Mouse (Mus musculus): ENCODE measurements around the gene Tmem132d.
A peak's percentile ranks its signal among the peaks of the same experiment; 100 is the strongest.
"Not testable (repeated sequence)": the region's sequence is repeated elsewhere in the genome, so short reads cannot be mapped to it uniquely, and the experiment has no call there.

Gene Tmem132d

DNA sequence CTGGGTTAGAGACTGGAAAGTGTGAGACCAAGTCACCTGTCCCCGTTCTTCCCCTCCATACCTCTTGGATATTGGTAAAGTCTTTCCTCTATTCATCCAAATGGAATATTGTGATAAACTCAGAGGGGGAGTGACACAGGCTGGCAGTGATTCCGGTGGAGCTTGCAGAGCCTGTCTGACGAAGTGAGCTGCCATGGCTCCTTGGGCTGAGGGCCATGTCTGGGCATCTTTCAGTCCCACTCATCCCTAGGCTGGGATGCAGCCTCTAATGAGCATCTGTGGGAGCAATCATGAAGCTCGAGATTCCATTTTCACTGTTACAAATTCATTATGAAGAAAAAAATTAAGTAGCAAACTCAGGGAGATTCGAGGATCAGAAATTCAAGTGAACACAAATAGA, 332.5 kb downstream of the Tmem132d start:
- no peak for DNase-seq (ENCODE audit: low read depth, low spot score)

DNA sequence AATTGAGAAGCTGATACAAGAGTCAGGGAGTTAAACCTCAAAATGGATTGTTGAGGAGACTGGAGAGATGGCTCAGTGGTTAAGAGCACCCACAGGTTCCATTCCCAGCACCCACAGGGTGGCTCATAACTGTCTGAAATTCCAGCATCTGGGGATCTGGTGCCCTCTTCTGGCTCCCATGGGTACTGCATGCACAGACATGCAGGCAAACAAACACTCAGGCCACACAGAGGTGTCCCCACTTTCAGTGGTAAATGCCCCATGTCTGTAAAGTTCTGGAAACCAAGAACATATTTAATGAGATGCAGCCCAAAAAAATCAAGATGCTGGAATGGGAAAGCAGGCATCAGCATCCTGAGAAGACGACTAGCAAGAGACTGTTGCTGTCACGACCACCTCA, 333.4 kb downstream of the Tmem132d start:
- peak; percentile 28 for DNase-seq (ENCODE audit: low read depth, low spot score)

DNA sequence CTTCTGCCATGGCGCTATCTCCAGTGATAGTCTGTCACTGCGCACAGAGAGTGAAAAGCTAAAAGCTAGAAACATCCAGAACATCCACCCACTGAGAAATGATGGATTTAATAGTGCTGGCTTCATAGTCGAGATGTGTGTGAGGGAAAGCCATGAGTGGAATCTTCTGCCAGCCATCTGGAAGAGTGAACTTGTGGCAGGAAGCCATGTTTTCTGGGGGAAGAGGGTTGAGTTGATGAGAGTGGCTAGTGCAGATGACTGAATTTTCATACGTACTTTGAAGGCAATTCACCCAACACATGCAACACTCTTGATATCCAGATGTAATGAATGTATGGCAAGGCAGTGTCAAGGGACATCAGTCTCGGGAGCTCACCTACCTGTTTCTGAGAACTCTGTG, 342.3 kb downstream of the Tmem132d start:
- no peak for DNase-seq (ENCODE audit: low read depth, low spot score)

DNA sequence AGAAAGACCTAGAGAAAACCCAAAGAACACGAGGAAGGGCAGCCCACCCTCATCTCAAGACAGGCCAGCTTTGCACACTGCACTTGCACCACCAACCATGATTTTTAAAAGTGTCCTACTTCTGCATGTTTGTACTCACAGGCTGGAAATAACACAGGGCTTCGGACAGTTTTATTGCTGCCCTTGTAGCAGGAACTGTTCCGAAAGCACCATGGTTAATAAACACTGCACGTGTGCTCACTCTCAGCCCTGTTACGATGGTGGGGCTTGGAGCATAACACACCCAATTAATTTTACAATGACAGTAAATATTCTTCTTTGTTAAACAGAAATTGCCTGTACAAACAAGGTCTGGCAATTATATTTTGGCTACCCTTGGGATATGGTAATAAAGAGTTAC, 357.4 kb downstream of the Tmem132d start:
- DNase-seq (ENCODE audit: low read depth, low spot score) = no peak

DNA sequence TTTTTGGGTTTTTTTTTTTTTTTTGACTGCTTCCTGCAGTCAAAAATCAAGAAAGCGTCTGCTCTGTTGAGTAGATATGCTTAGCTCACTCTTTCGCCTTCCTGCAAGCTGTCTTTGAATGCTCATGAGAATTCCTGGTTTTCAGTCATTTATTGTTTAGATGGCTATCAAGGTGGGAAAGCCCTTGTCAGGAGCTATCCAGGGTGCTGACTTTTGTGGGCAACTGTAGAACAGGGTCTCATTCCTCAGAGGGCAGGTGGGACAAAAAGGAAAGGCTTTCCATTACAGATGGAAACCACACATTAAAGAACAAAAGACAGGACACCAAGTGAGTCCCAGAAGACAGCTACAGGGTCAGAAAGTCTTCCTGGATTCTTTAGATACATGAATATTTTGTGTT, 360.3 kb downstream of the Tmem132d start:
- DNase-seq (ENCODE audit: low read depth, low spot score) = peak; percentile 29

DNA sequence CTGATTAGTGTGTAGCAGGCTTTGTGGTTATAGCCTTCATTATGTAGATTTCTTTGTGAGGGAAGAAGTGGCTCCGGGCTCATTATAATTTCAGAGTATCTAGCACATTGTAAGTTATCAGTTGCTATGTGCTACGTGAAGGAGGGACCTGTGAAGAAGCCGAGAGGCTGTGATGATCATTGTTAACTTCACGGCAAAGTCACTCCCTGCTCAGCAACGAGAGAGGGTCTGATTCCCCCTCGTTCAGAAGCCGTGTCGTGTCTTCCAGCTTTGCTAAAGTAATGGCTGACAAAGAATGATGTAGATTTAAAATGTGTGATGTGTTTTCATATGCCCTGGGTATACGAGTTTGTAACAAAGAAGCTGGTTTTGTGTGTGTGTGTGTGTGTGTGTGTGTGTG, 391.1 kb downstream of the Tmem132d start:
- DNase-seq (ENCODE audit: low read depth, low spot score) = no peak

DNA sequence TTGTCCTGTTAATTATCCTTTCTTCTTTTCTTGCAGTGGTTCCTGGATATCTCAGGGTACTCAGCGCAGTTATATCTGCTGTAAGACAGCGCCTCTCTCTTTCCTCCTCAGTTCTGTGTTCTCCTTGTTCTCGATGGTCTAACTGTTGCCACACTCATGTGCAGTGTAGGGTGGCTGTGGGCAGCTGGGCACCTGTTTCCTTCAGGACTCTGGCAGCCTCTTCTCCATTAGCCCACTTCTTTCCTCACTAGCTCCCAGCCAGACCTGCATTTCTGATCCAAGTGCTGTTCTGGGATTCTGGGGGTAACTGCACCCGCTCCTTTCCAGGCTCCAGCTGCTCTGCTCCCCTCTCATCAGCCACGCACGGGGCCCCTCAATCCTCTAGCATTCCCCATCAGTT, 392.8 kb downstream of the Tmem132d start:
- DNase-seq (ENCODE audit: low read depth, low spot score) = no peak

DNA sequence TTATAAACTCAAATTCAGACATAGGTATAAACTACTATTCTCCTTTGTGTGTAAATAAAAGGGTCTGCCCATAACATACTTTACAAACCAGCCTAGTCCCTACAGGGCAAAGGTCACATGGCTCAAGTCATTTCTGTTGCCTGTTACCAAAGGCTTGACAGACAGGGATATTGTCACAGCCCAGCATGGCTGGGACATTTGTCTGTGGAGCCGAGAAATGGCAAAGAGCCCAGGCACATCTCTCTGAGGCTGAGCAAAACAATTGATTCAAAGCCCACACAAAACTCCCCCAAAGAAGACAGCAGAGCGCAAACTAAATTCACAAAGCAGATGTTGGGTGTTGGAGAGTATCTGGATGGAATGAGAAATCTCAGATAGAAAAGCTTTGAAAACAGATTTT, 405.8 kb downstream of the Tmem132d start:
- DNase-seq (ENCODE audit: low read depth, low spot score) = no peak

DNA sequence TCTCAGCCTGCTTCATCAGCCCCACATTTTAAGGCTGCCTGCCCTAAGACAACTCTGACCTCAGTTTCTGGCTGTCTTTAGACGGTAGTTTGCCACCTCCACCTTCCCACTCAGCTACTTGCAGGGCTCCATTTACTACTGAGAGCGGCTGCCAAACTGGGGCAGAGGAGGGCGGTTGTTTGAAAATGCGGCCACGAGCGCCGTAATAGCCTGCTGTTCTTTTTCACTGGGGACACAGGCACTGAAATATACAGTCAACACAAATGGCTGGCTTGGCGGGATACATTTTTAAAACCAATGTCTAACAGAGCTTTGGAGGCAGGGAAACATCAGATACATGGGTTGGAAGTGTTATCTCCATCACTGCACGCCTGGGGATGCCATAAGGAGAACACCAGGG, 428.2 kb downstream of the Tmem132d start:
- DNase-seq (ENCODE audit: low read depth, low spot score) = no peak

DNA sequence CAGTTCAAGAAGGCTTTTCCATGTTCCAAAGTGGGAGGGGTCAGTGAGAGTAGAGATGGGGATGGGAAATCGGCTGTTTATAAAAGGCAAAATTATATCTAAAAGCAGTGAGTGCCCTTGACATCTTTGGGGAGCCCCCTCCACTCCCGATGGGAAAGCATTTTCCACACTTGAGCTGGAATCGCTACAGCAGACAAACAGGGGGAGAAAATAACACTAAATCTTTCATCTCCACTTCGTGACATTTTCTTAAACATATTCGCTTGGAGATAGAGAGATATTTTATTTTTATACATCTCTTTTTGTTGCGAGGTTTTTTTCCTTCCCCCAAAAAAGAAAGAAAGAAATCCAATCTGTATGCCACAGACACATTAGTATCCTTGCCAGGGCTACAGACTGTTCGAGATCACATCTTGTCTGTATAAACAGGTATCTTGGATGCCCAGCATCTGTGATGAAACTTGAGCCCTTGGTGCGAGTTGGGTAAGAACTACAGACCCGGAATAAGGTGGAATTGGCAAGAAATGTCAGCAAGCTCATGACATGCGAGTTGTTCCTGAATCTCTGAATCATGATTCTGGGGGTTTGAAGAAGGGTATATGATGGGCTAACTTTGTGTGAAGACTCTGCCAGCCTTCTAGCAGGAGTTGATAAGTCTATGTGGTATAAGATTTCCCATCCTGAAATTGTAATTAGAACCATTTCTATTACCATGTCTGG, 436.2 kb downstream of the Tmem132d start:
- DNase-seq (ENCODE audit: low read depth, low spot score) = no peak

DNA sequence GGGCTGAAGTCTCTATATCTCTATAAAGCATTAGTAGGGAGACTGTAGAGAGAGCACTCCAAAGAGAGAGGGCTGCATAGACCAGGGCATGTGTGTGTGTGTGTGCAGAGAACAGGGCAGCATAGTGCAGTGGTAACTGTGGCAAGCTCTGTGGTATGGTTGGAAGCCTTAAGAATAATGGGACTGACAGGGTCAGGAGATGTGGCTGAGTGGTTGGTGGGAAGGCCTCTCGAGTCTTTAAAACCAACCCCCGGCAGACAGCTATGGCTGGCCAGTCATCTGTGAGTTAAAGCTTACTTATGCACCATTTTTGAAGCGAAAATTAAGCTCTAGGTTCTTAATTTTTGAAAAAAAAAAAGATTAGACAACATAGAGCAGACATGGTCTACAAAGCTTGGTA, 439.4 kb downstream of the Tmem132d start:
- DNase-seq (ENCODE audit: low read depth, low spot score) = no peak

DNA sequence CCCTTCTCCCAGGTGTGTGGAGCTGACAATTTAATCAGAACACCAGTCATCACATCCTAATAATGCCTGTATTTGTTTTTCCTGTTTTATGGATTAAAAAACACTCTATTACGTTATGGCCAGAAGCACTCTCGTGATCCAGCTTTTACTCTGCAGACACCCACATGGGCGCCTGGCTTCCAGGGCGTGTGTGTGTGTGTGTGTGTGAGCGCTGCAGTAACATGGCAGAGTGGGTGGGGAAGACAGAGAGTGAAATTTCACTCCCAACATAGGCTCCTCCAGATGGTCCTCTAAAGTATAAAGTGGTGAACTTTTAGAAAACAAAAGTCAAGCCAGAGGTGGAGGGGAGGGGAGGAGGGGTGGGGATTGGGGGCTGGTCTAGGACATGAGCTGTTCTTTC, 442.1 kb downstream of the Tmem132d start:
- no peak for DNase-seq (ENCODE audit: low read depth, low spot score)

DNA sequence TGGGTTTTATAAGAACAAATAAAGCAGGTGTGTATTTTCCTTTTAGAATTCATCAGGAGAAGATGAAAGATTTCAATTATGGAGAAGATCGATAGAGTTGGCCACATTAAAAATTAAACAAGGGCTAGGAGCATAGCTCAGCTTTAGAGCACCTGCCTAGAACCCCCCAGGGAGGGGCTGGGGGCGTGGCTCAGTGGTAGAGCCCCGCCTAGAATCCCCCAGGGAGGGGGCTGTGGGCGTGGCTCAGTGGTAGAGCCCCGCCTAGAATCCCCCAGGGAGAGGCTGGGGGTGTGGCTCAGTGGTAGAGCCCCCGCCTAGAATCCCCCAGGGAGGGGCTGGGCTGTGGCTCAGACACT, 452.9 kb downstream of the Tmem132d start:
- peak; percentile 38 for DNase-seq (ENCODE audit: low read depth, low spot score)

DNA sequence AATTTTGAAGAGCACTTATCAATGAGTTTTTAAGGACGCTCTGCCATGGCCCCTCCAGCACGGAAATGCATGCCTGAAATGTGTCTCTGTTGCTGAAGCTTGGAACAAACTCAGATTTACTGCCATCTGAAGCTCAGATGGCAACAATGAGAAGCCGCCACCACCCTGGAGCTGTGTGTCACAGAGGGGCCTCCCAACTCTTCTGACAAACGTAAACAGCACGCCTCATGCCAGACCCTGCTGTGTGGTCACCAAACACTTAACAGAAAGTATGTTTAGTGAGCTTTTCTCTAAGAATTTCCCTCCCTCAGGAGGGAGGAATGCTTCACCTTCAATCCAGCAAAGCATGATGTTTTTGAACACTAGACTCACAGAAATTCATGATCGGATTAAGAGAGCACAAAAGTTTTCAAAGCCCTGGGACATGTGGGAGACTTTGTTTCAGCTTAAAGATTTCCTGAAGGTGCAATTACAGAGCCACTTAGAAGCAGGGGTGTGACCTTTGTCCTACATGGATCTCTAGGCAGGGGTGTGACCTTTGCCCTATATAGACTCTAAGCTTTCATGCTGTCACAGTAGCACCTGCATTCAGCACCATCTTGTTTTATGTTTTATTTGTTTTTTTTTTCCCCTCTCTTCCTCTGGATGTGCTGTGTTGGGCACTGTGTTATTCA, 453.4 kb downstream of the Tmem132d start:
- DNase-seq (ENCODE audit: low read depth, low spot score) = peak; percentile 22

DNA sequence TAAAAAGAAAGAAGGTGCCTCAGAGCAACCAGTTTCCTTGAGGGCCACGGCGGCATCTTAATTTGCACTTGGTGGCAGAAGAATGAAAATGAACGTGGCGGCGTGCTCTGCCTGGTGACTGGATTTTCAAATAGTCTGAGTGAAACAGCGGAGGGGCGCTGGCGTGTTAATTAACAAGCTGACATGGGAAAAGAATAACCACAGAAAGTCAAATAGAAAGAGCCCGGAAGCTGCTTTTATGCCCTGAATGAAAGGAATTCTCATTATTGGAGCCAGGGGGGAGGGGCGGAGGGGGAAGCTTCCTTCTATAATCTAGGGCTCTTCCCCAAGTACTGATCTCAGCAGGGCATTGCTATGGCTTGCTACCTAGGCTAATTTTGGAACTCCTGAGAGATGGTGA, 456.2 kb downstream of the Tmem132d start:
- DNase-seq (ENCODE audit: low read depth, low spot score) = no peak

DNA sequence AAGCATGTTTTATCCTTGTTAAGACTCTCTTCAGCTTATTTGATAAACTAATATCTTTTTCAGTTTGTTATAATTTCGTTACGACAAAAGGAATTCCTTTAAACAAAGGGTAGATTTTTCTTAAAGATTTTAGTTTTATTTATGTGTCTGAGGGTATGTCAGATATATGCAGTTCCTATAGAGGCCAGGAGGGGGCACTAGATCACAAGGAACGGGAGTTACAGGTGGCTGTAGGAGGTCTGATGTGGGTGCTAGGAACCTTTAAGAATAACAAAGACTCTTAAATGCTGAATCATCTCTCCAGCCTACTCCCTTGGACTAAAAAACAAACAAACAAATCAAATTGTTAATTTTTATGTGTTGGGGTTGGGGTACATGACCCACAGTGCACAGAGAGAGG, 467.2 kb downstream of the Tmem132d start:
- peak; percentile 58 for DNase-seq (ENCODE audit: low read depth, low spot score)

DNA sequence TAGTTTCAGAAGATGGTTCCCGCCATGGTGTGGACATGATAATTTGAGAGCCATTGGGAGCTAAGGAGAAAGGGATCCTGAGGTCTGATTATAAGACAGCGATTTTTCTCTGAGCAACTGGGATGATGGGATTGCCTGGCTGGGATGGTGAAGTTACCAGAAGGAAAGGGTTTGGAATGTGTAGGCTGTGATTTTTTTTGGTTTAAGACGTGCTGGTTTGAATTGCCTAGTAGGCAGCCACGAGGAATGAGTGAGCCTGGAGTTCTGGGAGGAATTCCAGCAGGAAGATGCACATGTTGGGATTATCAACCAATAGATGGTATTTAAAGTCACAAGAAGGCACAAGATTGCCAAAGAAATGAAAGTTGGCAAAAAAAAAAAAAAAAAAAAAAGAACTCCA, 470.2 kb downstream of the Tmem132d start:
- no peak for DNase-seq (ENCODE audit: low read depth, low spot score)

DNA sequence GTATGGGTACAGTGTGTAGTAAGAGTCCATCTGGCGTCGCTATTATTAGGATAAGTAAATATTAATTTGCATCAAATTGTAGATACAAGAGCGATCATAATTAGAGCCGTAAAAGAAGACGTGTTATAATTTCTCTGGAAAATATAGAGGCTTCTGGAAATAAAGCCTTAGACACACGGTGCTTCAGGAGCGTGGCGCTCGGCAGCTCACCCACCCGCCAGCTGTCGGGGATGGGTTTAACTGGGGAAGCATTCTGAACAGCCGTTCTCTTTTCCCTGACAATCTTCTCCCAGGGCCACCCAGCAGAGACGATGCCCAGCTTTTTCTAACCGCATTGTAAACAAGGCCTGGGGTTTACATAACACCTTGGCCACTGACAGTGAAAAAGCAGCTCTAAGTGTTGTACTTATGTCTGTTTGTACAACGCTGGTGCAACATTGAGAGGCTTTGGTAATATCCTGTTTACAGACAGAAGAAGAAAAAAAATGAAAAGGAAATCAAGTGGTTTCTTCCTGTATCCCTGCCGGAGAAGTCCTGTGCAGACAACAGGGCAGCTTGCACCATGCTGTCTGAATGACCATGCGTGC, 476.3 kb downstream of the Tmem132d start:
- no peak for DNase-seq (ENCODE audit: low read depth, low spot score)

DNA sequence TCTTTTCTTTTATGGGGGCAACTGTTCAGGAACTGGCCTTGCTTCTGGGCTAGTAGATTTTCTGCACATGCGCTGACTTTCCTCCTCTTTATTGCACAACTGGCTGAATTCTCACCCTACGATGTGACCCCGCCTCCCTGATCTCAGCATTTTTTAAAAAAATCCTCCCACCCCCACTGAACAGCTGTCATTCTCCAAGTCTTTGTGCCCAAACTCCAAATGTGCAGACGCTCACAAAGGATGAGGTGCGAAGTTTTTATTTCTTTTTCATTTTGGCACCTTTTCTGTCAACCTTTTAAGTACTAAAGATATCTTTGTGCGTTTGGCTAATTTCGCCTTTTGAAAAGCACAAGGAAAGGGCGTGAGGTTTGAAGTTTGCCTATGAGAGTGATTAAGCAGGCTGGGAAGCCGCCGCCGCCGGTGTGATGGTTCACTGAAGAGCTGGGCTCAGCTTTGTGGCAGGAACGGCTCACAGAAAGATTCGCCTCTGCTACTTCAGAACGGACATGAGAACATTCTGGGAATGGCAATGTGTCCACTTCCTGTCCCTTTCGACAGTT, 478.6 kb downstream of the Tmem132d start:
- DNase-seq (ENCODE audit: low read depth, low spot score) = no peak

DNA sequence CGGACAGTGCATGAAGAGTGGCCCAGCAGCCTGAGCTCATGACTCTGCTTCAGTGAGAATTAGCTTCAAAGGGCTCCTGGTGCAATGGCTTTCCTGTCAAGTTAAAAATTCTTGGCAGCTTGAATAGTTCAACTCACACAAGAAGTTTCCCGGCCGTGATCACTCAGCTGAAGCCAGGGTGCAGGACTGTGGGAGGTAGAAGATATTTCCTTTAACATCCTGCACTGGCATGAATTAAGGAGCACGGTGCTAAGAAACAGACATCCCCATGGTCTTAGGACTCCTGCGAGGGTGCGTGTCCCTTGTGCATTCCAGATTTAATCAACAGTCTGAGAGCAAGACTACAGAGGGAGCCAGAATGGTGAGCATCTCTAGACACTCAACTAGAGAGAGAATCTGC, 480.1 kb downstream of the Tmem132d start:
- DNase-seq (ENCODE audit: low read depth, low spot score) = no peak

DNA sequence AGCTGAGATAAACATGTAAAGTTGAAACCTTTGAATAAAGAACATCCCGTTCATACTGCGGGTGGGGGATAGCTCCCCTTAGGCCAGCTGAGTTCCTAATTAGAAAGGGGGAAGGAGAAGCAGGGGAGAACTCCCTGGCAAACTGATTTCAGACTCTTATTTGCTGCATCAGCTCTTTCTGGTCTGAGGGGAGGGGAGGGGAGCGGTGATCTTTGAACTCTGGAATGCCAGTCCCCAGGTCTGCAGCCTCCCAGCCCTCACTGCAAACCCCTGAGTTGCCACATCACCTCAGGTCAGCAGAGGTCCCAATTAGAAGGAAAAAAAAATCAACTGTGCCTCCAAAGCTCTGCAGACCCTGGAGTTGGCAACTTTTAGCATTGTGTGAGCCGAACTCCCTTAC, 482.3 kb downstream of the Tmem132d start:
- DNase-seq (ENCODE audit: low read depth, low spot score) = no peak

DNA sequence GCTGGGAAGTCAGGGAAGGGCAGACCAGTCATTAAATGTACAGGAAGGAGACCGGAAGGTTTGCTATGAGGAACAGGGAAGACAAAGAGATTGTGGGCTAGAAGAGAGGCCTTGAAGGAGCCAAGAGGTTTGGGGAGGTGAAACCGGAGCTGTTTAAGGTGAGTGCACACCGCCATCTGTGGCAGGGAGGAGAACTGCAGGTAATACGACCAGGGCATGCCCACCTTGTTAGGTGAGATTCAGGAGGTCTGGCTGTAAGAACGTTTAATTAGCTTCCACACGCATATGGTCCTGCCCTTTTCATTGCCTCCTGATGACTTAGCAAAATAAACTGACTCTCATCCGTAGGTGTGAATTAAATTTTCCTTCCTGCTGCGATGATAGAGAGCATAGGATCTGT, 485.6 kb downstream of the Tmem132d start:
- DNase-seq (ENCODE audit: low read depth, low spot score) = peak; percentile 73

DNA sequence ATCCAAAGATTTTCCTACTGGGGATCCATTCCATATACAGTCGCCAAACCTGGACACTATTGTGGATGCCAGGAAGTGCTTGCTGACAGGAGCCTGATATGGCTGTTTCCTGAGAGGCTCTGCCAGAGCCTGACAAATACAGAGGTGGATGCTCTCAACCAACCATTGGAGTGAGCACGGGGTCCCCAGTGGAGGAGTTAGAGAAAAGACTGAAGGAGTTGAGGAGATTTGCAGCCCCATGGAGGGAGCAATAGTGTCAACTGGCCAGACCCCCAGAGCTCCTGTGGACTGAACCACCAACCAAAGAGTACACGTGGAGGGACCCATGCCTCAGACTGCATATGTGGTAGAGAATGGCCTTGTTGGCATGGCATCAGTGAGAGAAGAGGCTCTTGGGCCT, 490.7 kb downstream of the Tmem132d start:
- DNase-seq (ENCODE audit: low read depth, low spot score) = not testable (repeated sequence)

Data from ES-CJ7 (cell line).